Mouse (Mus musculus) liver, embryonic 11.5 days (tissue): ENCODE data around the gene Gtpbp8. TPM values are rescaled to one million over a fixed set of nuclear protein-coding genes. Genes with fewer than 3 reads are reported as not detected.

Experiments
- ATAC-seq: fragments of 200-750 bp; cut with Nextera tagmentation; replicated peaks from 2 replicates; pipeline ENCODE4 v1.8.0; 2017; ENCODE audit warnings: moderate number of reproducible peaks, mild to moderate bottlenecking, moderate TSS enrichment, moderate library complexity; ENCODE audit not compliant: low FRiP score
- DNase-seq: peaks from one replicate; pipeline ENCODE4 v3.0.0-alpha.2; 2017; ENCODE audit warnings: low spot score
- H3K27ac ChIP-seq: fragments of 300-500 bp; sonication (generic); 2 replicates; pipeline ENCODE4 v1.5.1; 2014; ENCODE audit warnings: mild to moderate bottlenecking, low read depth, low read length, control low read depth
- H3K27me3 ChIP-seq: fragments of 300-500 bp; sonication (generic); replicated peaks from 2 replicates; pipeline ENCODE4 v1.6.1; 2014; ENCODE audit warnings: low read length, mixed read lengths; ENCODE audit not compliant: control insufficient read depth, insufficient read depth
- H3K36me3 ChIP-seq: fragments of 300-500 bp; sonication (generic); 2 replicates; pipeline ENCODE4 v1.6.1; 2014; ENCODE audit warnings: mild to moderate bottlenecking, low read length, moderate library complexity, mixed read lengths; ENCODE audit not compliant: control insufficient read depth, insufficient read depth
- H3K4me1 ChIP-seq: fragments of 300-500 bp; sonication (generic); replicated peaks from 2 replicates; pipeline ENCODE4 v1.6.1; 2014; ENCODE audit warnings: low read length, mixed read lengths; ENCODE audit not compliant: control insufficient read depth, insufficient read depth
- H3K4me2 ChIP-seq: fragments of 300-500 bp; sonication (generic); 2 replicates; pipeline ENCODE4 v1.6.1; 2014; ENCODE audit warnings: mild to moderate bottlenecking, control low read depth, moderate library complexity
- H3K4me3 ChIP-seq: fragments of 300-500 bp; sonication (generic); 2 replicates; pipeline ENCODE4 v1.5.1; 2014; ENCODE audit warnings: low read depth, low read length, control low read depth
- H3K9ac ChIP-seq: fragments of 300-500 bp; sonication (generic); 2 replicates; pipeline ENCODE4 v1.6.1; 2014; ENCODE audit warnings: low read depth, low read length, control low read depth
- H3K9me3 ChIP-seq: fragments of 300-500 bp; sonication (generic); 2 replicates; pipeline ENCODE4 v1.6.1; 2016; ENCODE audit warnings: low read length, inconsistent platforms, mixed read lengths; ENCODE audit not compliant: control insufficient read depth
- WGBS: fragments of 180-500 bp; shearing (Covaris S2); extraction: QIAGEN DNeasy Blood & Tissue Kit; methylation state at CpG from one replicate; pipeline ENCODE4 v1.1.7; 2014; 5-methylcytosine and 5-hydroxymethylcytosine counted together
- polyA plus RNA-seq: library from polyadenylated mRNA; unstranded; fragments of >200 nt; fragmentation: Nextera tagmentation; extraction: Ambion mirVana; gene quantifications from 2 replicates; pipeline ENCODE4 v1.2.1, GENCODE M21; 2014

Gene Gtpbp8
- polyA plus RNA-seq, 1 experiment from 2014 or later = 30.3 TPM

DNA sequence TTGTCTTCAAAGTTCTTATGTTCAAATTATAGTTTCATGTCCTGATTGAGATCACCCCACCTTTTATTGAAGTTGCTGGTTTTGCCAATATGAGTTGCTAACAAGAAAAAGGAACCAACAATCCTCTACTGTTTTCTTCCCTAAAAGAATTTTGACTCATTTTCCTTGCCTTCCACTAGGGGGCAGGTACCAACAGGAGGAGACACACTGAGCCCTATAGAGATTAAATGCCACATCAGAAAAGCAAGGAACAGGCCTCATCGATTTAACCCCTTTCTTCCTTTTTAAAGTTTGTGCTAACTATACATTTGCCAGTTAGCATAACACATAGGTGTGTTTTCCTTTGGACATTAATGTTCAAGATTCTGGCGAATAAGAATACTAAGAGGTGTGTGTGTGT lies 21.8 kb upstream of the Gtpbp8 start:
- H3K4me3 ChIP-seq = no peak overlapping the region
- DNase-seq (no peak), ATAC-seq (0 out of 2 replicates have a peak, but pooled peaks have one; percentile 51)
- H3K27ac ChIP-seq = no peak overlapping the region
- H3K4me1 ChIP-seq = peaks cover 2% of the 10 kb centered on the region; the same call in 1 of the 2 replicates
- H3K4me2 ChIP-seq = no peak overlapping the region
- no peak overlapping the region for H3K9ac ChIP-seq
- H3K27me3 ChIP-seq = no peaks in the 10 kb centered on the region
- no peaks in the 10 kb centered on the region for H3K36me3 ChIP-seq
- WGBS = 39% methylated on average over 2 of the region's 2 CpGs
- H3K9me3 ChIP-seq = no peaks in the 10 kb centered on the region

GRCm38 (mm10) chr16:44767506-44767905 lies 21.3 kb upstream of the Gtpbp8 start:
- Histone ChIP-seq H3K4me3 (no peak overlapping the region), H3K4me2 (no peak overlapping the region)
- WGBS = 83% methylated on average over 7 of the region's 7 CpGs

DNA sequence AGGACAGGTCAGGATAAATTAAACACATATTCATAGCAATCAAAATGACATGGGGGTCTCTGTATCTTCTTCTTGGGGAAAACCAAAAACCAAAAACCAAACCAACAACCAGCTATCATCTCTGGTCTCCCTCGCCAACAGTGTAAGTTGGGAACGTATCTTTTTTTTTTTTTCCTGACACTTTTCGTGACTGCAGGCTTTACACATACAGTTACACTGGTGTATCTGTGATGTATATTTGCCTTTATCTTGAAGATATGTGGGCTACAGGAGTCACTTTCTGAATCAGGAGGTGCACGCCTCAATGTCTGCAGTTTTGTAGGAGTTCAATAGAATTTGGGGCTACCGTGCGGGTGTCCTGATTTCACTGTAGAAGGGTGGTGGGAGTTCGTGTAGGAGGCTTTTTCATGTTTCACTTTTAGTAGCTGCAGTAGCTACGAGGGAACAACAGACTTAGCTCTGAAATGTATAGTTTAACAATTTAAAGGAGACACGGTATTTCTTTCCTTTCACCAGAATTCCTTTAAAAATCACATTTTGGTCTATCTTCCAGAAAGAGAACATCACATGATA lies 20.2 kb upstream of the Gtpbp8 start:
- Histone ChIP-seq H3K9ac (no peak overlapping the region; the same call in 1 of the 2 replicates), H3K27me3 (no peaks in the 10 kb centered on the region), H3K9me3 (no peaks in the 10 kb centered on the region), H3K4me3 (peak overlapping the region; percentile 49), H3K36me3 (no peaks in the 10 kb centered on the region), H3K4me1 (0 out of 2 replicates have a peak, but pooled peaks cover 2% of the 10 kb centered on the region), H3K27ac (no peak overlapping the region), H3K4me2 (peak overlapping the region; percentile 69)
- no peak for DNase-seq
- ATAC-seq = no peak
- 54% methylated on average over 9 of the region's 9 CpGs for WGBS

More at GRCm38 (mm10) chr16:44767506-44767905, 21.3 kb upstream of the Gtpbp8 start:
- Histone ChIP-seq H3K27me3 (no peaks in the 10 kb centered on the region), H3K4me1 (peaks cover 2% of the 10 kb centered on the region; the same call in 1 of the 2 replicates), H3K27ac (no peak overlapping the region), H3K9ac (no peak overlapping the region), H3K36me3 (no peaks in the 10 kb centered on the region), H3K9me3 (no peaks in the 10 kb centered on the region)
- no peak for DNase-seq
- ATAC-seq = no peak

GRCm38 (mm10) chr16:44765555-44766319 lies 19.6 kb upstream of the Gtpbp8 start, which contains the start of gene Cd200r1:
Gene Cd200r1 (plus strand): TSS chr16:44765736.
- no peaks in the 10 kb centered on the region for H3K36me3 ChIP-seq
- DNase-seq (peak; percentile 39), ATAC-seq (peak; percentile 88)
- peak within 1 kb of the TSS; percentile 15; the same call in 1 of the 2 replicates for H3K27ac ChIP-seq
- 40% methylated on average over 22 of the region's 22 CpGs for WGBS
- H3K4me1 ChIP-seq = 0 out of 2 replicates have a peak, but pooled peaks cover 2% of the 10 kb centered on the region
- no peaks in the 10 kb centered on the region for H3K9me3 ChIP-seq
- peak within 1 kb of the TSS; percentile 49 for H3K4me3 ChIP-seq
- peak within 1 kb of the TSS; percentile 38 for H3K9ac ChIP-seq
- no peaks in the 10 kb centered on the region for H3K27me3 ChIP-seq
- peak within 1 kb of the TSS; percentile 69 for H3K4me2 ChIP-seq

- H3K27me3 ChIP-seq = no peaks in the 10 kb centered on the region
- H3K9ac ChIP-seq = no peak overlapping the region
- DNase-seq (no peak), ATAC-seq (no peak)
- no peak overlapping the region for H3K4me2 ChIP-seq
- 0 out of 2 replicates have a peak, but pooled peaks cover 2% of the 10 kb centered on the region for H3K4me1 ChIP-seq
- H3K9me3 ChIP-seq = no peaks in the 10 kb centered on the region
- H3K4me3 ChIP-seq = no peak overlapping the region
- no peak overlapping the region for H3K27ac ChIP-seq
- WGBS = 49% methylated on average over 1 of the region's 1 CpGs
- H3K36me3 ChIP-seq = no peaks in the 10 kb centered on the region
Measured at GRCm38 (mm10) chr16:44761811-44762210, 15.6 kb upstream of the Gtpbp8 start.

GRCm38 (mm10) chr16:44757700-44758099 lies 11.5 kb upstream of the Gtpbp8 start:
- Histone ChIP-seq H3K9me3 (no peaks in the 10 kb centered on the region), H3K27ac (no peak overlapping the region), H3K4me1 (no peaks in the 10 kb centered on the region), H3K9ac (no peak overlapping the region), H3K27me3 (no peaks in the 10 kb centered on the region), H3K4me2 (no peak overlapping the region), H3K36me3 (no peaks in the 10 kb centered on the region), H3K4me3 (no peak overlapping the region)
- ATAC-seq (no peak), DNase-seq (no peak)
- WGBS = 86% methylated on average over 8 of the region's 8 CpGs

GRCm38 (mm10) chr16:44748007-44748406 lies 1.8 kb upstream of the Gtpbp8 start:
- Histone ChIP-seq H3K4me1 (no peaks in the 10 kb centered on the region; the same call in 1 of the 2 replicates), H3K4me2 (no peak overlapping the region), H3K36me3 (no peaks in the 10 kb centered on the region), H3K9me3 (no peaks in the 10 kb centered on the region), H3K27ac (no peak overlapping the region), H3K27me3 (no peaks in the 10 kb centered on the region), H3K9ac (no peak overlapping the region), H3K4me3 (no peak overlapping the region)
- DNase-seq (no peak), ATAC-seq (no peak)
- 55% methylated on average over 3 of the region's 3 CpGs for WGBS

DNA sequence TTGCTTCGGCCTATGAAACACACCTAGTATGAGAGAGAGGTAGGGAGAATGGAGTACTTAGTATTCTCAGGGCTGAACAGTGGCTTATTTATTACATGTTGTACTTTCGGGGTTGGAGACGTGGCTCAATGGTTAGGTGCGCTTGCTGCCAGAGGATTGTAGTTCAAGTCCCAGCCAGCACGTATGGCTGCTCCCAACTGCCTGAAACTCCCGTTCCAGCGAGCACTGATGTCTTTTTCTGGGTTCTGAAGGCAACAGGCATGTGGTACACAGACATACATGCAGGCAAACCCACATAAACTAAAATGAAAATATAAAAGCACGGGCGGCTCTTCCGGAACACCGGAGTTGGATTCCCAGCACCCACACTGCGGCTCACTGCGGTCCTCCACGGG lies 695 bp downstream of the Gtpbp8 start:
- peak overlapping the region; percentile 80 for H3K4me3 ChIP-seq

More for the DNA sequence above, 695 bp downstream of the Gtpbp8 start:
- Histone ChIP-seq H3K27me3 (no peaks in the 10 kb centered on the region), H3K4me1 (no peaks in the 10 kb centered on the region; the same call in 1 of the 2 replicates), H3K9me3 (no peaks in the 10 kb centered on the region), H3K9ac (peak overlapping the region; percentile 80), H3K4me2 (peak overlapping the region; percentile 88), H3K27ac (peak overlapping the region; percentile 84), H3K36me3 (peaks cover 5% of the 10 kb centered on the region; the same call in 1 of the 2 replicates)
- ATAC-seq (peak; percentile 35), DNase-seq (no peak)
- 10% methylated on average over 14 of the region's 14 CpGs for WGBS
